Mouse (Mus musculus) spleen, adult 10 weeks (tissue): ENCODE data around the gene Tes. TPM values are rescaled to one million over a fixed set of nuclear protein-coding genes. Genes with fewer than 3 reads are reported as not detected.

Experiments used
- polyA plus RNA-seq: library from polyadenylated mRNA; stranded (reverse); fragments of 350-450 nt; fragmentation: Illumina TruSeq; extraction: RNeasy Lipid Tissue Mini Kit (QIAGEN cat#74804); gene quantifications from one replicate; pipeline ENCODE4 v1.2.3, GENCODE M21; 2015; ENCODE audit warnings: low replicate concordance; ENCODE audit not compliant: insufficient read depth

Gene Tes
- 56.8 TPM for polyA plus RNA-seq

DNA sequence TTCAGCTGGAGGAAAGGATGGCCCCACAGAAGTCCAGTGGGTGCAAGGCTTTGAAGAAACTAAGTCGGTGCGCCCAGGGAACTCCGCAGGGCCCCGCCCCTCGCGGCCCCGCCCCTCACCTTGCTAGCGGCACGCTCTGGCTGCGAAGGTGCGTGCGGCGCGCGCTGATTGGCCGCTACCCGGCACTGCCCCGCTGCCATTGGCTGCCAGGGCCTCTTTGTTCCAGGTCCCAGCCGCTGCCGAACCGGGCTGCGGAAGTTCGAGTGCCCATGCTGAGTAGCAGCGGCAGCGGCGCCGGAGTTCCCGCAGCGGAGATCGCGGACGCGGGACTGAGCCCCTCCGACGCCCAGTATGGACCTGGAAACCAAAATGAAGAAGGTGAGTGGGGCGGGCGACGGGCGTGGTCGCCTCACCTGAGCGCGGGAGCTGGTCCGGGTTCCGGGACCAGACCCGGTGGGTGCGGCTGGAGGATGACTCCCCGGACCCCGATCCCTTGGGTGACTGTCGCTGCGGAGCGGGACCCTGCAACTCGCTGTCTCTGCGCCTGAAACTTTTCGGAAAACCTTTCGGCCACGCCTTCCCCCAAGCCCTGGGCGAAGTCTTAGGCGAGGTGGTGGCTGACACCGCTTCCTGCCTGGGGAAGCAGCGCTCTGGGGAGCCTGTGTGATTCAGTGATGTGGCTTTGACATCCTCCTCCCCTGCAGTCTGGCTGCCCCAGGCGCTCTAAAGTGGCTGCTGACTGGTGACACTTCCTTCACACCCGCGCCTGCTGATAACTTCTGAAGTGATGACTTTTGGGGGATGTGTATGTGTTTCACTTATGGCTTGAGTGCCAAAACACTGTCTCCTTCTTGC, at the start of gene Tes:
TSS of gene Tes (plus strand) at position 214 of the 855 bp plus-strand sequence.

Other genes starting within 250 kb of the Tes start
- 11.6 TPM for gene Tfec, start 166.7 kb upstream of the Tes start, polyA plus RNA-seq
- 14.8 TPM for gene Cav2, start 216.0 kb downstream of the Tes start, polyA plus RNA-seq
- gene Cav1, start 241.2 kb downstream of the Tes start, polyA plus RNA-seq, result 46.3 TPM